Mouse (Mus musculus) hindbrain, postnatal 0 days (tissue): Measurements from ENCODE around the gene Snca. TPM values are rescaled to one million over a fixed set of nuclear protein-coding genes. Genes with fewer than 3 reads are reported as not detected.
A peak's percentile ranks its signal among the peaks of the same experiment; 100 is the strongest.

Experiments used
- ATAC-seq: fragments of 200-750 bp; cut with Nextera tagmentation; 2 replicates; pipeline ENCODE4 v1.8.0; 2017; ENCODE audit warnings: mild to moderate bottlenecking, moderate TSS enrichment, moderate library complexity
- DNase-seq: peaks from one replicate; pipeline ENCODE4 v3.0.0-alpha.2; 2015; ENCODE audit warnings: low spot score
- H3K27ac ChIP-seq: fragments of 300-500 bp; sonication (generic); 2 replicates; pipeline ENCODE4 v1.5.1; 2014; ENCODE audit warnings: mild to moderate bottlenecking
- H3K27me3 ChIP-seq: fragments of 300-500 bp; sonication (generic); 2 replicates; pipeline ENCODE4 v1.6.1; 2014; ENCODE audit warnings: low read length, mixed read lengths; ENCODE audit not compliant: insufficient read depth
- H3K36me3 ChIP-seq: fragments of 300-500 bp; sonication (generic); 2 replicates; pipeline ENCODE4 v1.6.1; 2014; ENCODE audit warnings: low read length, mixed read lengths; ENCODE audit not compliant: insufficient read depth
- H3K4me1 ChIP-seq: fragments of 300-500 bp; sonication (generic); 2 replicates; pipeline ENCODE4 v1.6.1; 2014; ENCODE audit warnings: antibody characterized with exemption, low read length, mixed read lengths; ENCODE audit not compliant: insufficient read depth
- H3K4me2 ChIP-seq: fragments of 300-500 bp; sonication (generic); 2 replicates; pipeline ENCODE4 v1.6.1; 2014; ENCODE audit warnings: low read depth, mild to moderate bottlenecking, low read length, moderate library complexity, mixed read lengths
- H3K4me3 ChIP-seq: fragments of 300-500 bp; sonication (generic); 2 replicates; pipeline ENCODE4 v1.5.1; 2014; ENCODE audit warnings: low read length
- H3K9ac ChIP-seq: fragments of 300-500 bp; sonication (generic); replicated peaks from 2 replicates; pipeline ENCODE4 v1.6.1; 2014; ENCODE audit warnings: mild to moderate bottlenecking, low read length, moderate library complexity, mixed read lengths
- H3K9me3 ChIP-seq: fragments of 300-500 bp; sonication (generic); 2 replicates; pipeline ENCODE4 v1.6.1; 2016; ENCODE audit warnings: low read length, mixed read lengths
- CTCF ChIP-seq: IDR thresholded peaks from 2 replicates; pipeline ENCODE4 v1.5.1; 2016; ENCODE audit warnings: antibody characterized with exemption, control low read depth, low read depth
- WGBS: fragments of 180-500 bp; shearing (Covaris S2); extraction: QIAGEN DNeasy Blood & Tissue Kit; methylation state at CpG from one replicate; pipeline ENCODE4 v1.1.7; 2014; 5-methylcytosine and 5-hydroxymethylcytosine counted together
- polyA plus RNA-seq: library from polyadenylated mRNA; unstranded; fragments of >200 nt; fragmentation: Nextera tagmentation; extraction: Ambion mirVana; gene quantifications from 2 replicates; pipeline ENCODE4 v1.2.1, GENCODE M21; 2015
- total RNA-seq: library from RNA; depleted of rRNA; stranded (reverse); fragments of >200 nt; gene quantifications from 2 replicates; pipeline ENCODE4 v1.2.3, GENCODE M21; 2014

Gene Snca
- total and polyA plus RNA-seq, 2 experiments from 2014 or later = 131 to 408 TPM

GRCm38 (mm10) chr6:60827290-60827689 lies 2.4 kb downstream of the Snca start:
- Histone ChIP-seq H3K4me1 (peaks cover 5% of the 10 kb centered on the region), H3K27ac (no peak overlapping the region), H3K36me3 (no peaks in the 10 kb centered on the region), H3K4me2 (peak overlapping the region; percentile 75), H3K27me3 (no peaks in the 10 kb centered on the region), H3K4me3 (peak overlapping the region; percentile 47), H3K9ac (no peak overlapping the region; the same call in 1 of the 2 replicates), H3K9me3 (no peaks in the 10 kb centered on the region)
- TF ChIP-seq CTCF = no peak
- no peak for ATAC-seq
- 16% methylated on average over 1 of the region's 1 CpGs for WGBS
- DNase-seq = peak; percentile 3

DNA sequence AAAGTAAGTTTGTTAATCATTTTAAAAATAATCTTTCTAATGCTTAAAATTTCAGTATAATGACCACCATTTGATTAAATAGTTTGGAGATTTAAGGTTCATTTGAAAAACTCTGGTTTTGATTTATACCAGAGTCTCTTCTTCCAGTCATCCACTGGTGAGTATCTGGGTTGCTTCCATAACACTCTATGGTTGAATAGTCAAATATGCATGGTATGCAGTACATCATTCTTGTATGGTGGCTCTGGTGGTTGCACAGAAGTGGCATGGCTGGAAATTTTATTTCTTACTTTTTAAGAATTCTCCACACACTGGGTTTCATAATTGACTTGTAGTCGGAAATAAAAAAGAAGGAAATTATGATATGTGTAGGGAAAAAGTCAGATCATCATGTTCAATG lies 10.4 kb downstream of the Snca start:
- Histone ChIP-seq H3K9ac (no peak overlapping the region), H3K27me3 (no peaks in the 10 kb centered on the region), H3K4me3 (no peak overlapping the region), H3K27ac (no peak overlapping the region), H3K4me1 (no peaks in the 10 kb centered on the region), H3K36me3 (0 out of 2 replicates have a peak, but pooled peaks cover 4% of the 10 kb centered on the region), H3K4me2 (no peak overlapping the region), H3K9me3 (no peaks in the 10 kb centered on the region)
- WGBS = 85% methylated on average over 1 of the region's 1 CpGs
- DNase-seq = no peak
- ATAC-seq = no peak
- no peak for TF ChIP-seq CTCF

GRCm38 (mm10) chr6:60813516-60813915 lies 16.1 kb downstream of the Snca start:
- no peaks in the 10 kb centered on the region for H3K27me3 ChIP-seq
- H3K4me2 ChIP-seq = no peak overlapping the region
- H3K9ac ChIP-seq = no peak overlapping the region
- WGBS = 83% methylated on average over 3 of the region's 3 CpGs
- no peak overlapping the region for H3K27ac ChIP-seq
- TF ChIP-seq CTCF = no peak
- H3K36me3 ChIP-seq = peaks cover 4% of the 10 kb centered on the region; the same call in 1 of the 2 replicates
- H3K4me1 ChIP-seq = no peaks in the 10 kb centered on the region
- H3K9me3 ChIP-seq = no peaks in the 10 kb centered on the region
- H3K4me3 ChIP-seq = no peak overlapping the region
- ATAC-seq (no peak), DNase-seq (no peak)

DNA sequence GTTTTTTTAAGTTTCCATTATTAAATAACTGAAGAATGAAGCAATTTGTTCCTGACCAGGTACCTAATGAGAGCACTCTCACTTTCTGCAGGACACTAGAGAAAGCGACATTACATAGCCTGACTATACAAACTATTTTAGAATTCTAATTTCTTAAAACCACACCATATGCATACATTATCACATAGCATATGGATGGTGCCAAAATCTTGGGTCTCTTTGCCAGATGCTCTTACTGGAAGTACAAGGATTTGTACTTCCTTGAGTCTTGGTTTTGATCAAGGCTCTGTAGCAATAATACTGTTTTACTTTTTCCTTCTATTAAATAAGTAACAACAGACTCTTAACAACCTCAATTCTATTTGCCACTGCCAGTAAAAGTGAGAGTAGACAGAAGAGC lies 31.4 kb downstream of the Snca start:
- WGBS = 91% methylated on average over 1 of the region's 1 CpGs
- H3K9me3 ChIP-seq = no peaks in the 10 kb centered on the region
- H3K4me2 ChIP-seq = no peak overlapping the region
- no peak overlapping the region for H3K4me3 ChIP-seq
- H3K36me3 ChIP-seq = no peaks in the 10 kb centered on the region
- H3K27ac ChIP-seq = no peak overlapping the region
- no peak for TF ChIP-seq CTCF
- no peak overlapping the region for H3K9ac ChIP-seq
- ATAC-seq (no peak), DNase-seq (no peak)
- H3K27me3 ChIP-seq = no peaks in the 10 kb centered on the region
- H3K4me1 ChIP-seq = no peaks in the 10 kb centered on the region

- Histone ChIP-seq H3K4me3 (no peak overlapping the region), H3K9me3 (no peaks in the 10 kb centered on the region), H3K4me1 (no peaks in the 10 kb centered on the region), H3K36me3 (no peaks in the 10 kb centered on the region), H3K27ac (no peak overlapping the region), H3K9ac (no peak overlapping the region), H3K4me2 (no peak overlapping the region), H3K27me3 (no peaks in the 10 kb centered on the region)
- ATAC-seq (peak; percentile 74), DNase-seq (no peak)
- WGBS = 85% methylated on average over 3 of the region's 3 CpGs
- no peak for TF ChIP-seq CTCF
These were observed 35.8 kb downstream of the Snca start for GRCm38 (mm10) chr6:60793659-60794365.

DNA sequence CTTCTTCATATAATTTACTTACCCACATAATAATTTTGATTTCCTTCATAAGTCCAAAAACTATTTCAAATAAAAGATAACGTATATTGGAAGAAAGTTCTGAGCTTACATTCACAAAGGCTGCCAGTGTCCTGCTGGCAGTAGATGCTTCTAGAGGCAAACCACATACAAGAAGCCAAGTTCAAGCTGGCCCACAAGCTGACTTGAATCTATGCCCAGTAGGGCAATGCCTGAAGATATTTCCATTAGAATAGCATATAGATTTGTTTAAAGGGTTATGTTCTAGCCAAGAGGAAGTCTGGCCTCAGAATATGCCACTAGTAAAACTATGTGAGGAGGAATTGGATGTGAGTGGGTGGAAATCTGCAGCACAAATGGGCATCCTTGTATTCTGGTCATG lies 42.7 kb downstream of the Snca start:
- no peak overlapping the region for H3K9ac ChIP-seq
- H3K27me3 ChIP-seq = no peaks in the 10 kb centered on the region
- DNase-seq (peak; percentile 64), ATAC-seq (no peak)
- no peak for TF ChIP-seq CTCF
- no peak overlapping the region for H3K4me3 ChIP-seq
- no peak overlapping the region for H3K27ac ChIP-seq
- H3K4me1 ChIP-seq = peaks cover 3% of the 10 kb centered on the region; the same call in 1 of the 2 replicates
- no peaks in the 10 kb centered on the region for H3K9me3 ChIP-seq
- no peaks in the 10 kb centered on the region for H3K36me3 ChIP-seq
- no peak overlapping the region for H3K4me2 ChIP-seq
- WGBS = 36% methylated on average over 1 of the region's 1 CpGs

DNA sequence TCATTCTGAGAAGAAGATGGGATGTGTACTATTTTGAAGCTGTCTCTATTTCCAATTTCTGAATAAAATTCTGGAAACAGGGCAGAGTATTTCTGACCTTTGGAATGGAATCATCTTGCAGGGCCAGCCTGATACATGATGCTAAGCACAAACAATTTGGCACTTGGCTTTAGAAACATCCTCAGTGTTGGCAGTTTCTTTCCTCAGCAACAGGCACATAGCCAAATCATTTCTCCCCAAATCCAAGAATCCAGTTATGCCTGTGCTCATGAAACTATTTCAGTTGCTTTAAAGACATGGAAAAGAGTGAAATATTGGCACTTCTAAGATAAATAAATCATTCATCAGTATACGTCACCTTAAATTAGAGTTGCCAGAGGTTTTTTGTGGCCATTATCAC lies 57.8 kb downstream of the Snca start:
- H3K27ac ChIP-seq = no peak overlapping the region
- no peaks in the 10 kb centered on the region for H3K36me3 ChIP-seq
- WGBS = 46% methylated on average over 1 of the region's 1 CpGs
- no peaks in the 10 kb centered on the region for H3K27me3 ChIP-seq
- no peaks in the 10 kb centered on the region for H3K9me3 ChIP-seq
- no peak overlapping the region for H3K9ac ChIP-seq
- H3K4me2 ChIP-seq = no peak overlapping the region
- ATAC-seq (no peak), DNase-seq (peak; percentile 56)
- TF ChIP-seq CTCF = no peak
- no peak overlapping the region for H3K4me3 ChIP-seq
- H3K4me1 ChIP-seq = no peaks in the 10 kb centered on the region
